Mouse (Mus musculus) ES-Bruce4 (cell line): ENCODE measurements around the gene Abcc12.

Source experiments
- CTCF ChIP-seq: IDR thresholded peaks from one replicate; pipeline ENCODE4 v1.8.1; 2011; ENCODE audit warnings: low read depth, low read length
- EP300 ChIP-seq: IDR thresholded peaks from 2 replicates; pipeline ENCODE4 v1.6.1; 2011; ENCODE audit warnings: low read depth, low read length; ENCODE audit not compliant: insufficient read depth

DNA sequence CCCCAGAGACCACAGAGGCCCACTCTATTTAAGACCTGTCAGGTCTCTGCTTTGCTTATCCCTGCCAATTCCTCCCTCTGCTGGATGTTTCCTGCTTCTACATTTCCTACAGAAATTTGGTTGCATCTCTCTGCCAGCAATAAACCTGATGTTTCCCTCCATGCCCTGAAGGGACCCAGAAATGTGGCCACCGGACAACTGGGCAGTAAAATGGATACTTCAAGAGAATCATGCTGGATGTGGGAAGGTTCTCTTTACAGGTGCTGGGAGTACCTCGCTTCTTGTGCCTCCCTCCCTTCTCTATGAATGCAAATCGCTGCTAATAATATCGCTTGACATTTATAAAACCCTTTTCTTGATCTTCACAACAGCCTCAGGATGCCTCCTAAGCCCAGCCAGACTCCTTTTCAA is 1.4 kb upstream of the Abcc12 start:
- TF ChIP-seq CTCF = no peak
- TF ChIP-seq EP300 = no peak
